Mouse (Mus musculus) ES-E14 (cell line): ENCODE results near the gene Tshz2.

ENCODE experiments used
- HCFC1 ChIP-seq: IDR thresholded peaks from 2 replicates; pipeline ENCODE4 v1.6.1; 2012; ENCODE audit warnings: low read length, inconsistent platforms, borderline replicate concordance; ENCODE audit not compliant: insufficient read depth
- MAFK ChIP-seq: IDR thresholded peaks from 2 replicates; pipeline ENCODE4 v1.6.1; 2014; ENCODE audit warnings: mild to moderate bottlenecking, low read depth, low read length, inconsistent platforms; ENCODE audit not compliant: insufficient read depth
- ZC3H11A ChIP-seq: IDR thresholded peaks from 2 replicates; pipeline ENCODE4 v1.6.1; 2012; ENCODE audit warnings: low read depth, mild to moderate bottlenecking, inconsistent platforms, low read length, borderline replicate concordance
- ZNF384 ChIP-seq: IDR thresholded peaks from 2 replicates; pipeline ENCODE4 v1.6.1; 2012; ENCODE audit warnings: low read depth, low read length, inconsistent platforms

- TF ChIP-seq ZC3H11A (no peak), MAFK (no peak), ZNF384 (no peak), HCFC1 (no peak)
These were observed 218.8 kb downstream of the Tshz2 start for GRCm38 (mm10) chr2:169851606-169852005.
